Mouse (Mus musculus): Measurements from ENCODE around the gene Gm17334. TPM values are rescaled to one million over a fixed set of nuclear protein-coding genes. Genes with fewer than 3 reads are reported as not detected.
A peak's percentile ranks its signal among the peaks of the same experiment; 100 is the strongest.

The Gm17334 gene
- polyA plus RNA-seq, 1 experiment from 2014 or later, result not detected

GRCm38 (mm10) chr11:53779808-53780207, 6.8 kb upstream of the Gm17334 start:
- H3K27me3 ChIP-seq (ENCODE audit: control insufficient read depth, insufficient read depth, low read depth, low read length), result no peaks in the 10 kb centered on the region
- ATAC-seq, result no peak
- H3K4me1 ChIP-seq (ENCODE audit: control insufficient read depth, insufficient read depth, low read length), result no peaks in the 10 kb centered on the region
- no peak overlapping the region for H3K4me3 ChIP-seq (ENCODE audit: low read depth, low read length)
- no peaks in the 10 kb centered on the region for H3K9me3 ChIP-seq (replicated peaks; ENCODE audit: control insufficient read depth, low read length, poor library complexity, severe bottlenecking)
- WGBS, result 95% methylated on average over 2 of the region's 2 CpGs
- no peak overlapping the region for H3K4me2 ChIP-seq (ENCODE audit: low read length)
- no peaks in the 10 kb centered on the region for H3K36me3 ChIP-seq (ENCODE audit: control insufficient read depth, insufficient read depth, low read length)
- no peak overlapping the region for H3K27ac ChIP-seq (ENCODE audit: low read length)
- no peak overlapping the region for H3K9ac ChIP-seq (ENCODE audit: low read depth, low read length)

- Histone ChIP-seq H3K9ac (ENCODE audit: low read depth, low read length) (no peak overlapping the region), H3K4me3 (ENCODE audit: low read depth, low read length) (no peak overlapping the region), H3K36me3 (ENCODE audit: control insufficient read depth, insufficient read depth, low read length) (no peaks in the 10 kb centered on the region), H3K27ac (ENCODE audit: low read length) (no peak overlapping the region), H3K9me3 (replicated peaks; ENCODE audit: control insufficient read depth, low read length, poor library complexity, severe bottlenecking) (no peaks in the 10 kb centered on the region), H3K4me1 (ENCODE audit: control insufficient read depth, insufficient read depth, low read length) (no peaks in the 10 kb centered on the region), H3K27me3 (ENCODE audit: control insufficient read depth, insufficient read depth, low read depth, low read length) (no peaks in the 10 kb centered on the region), H3K4me2 (ENCODE audit: low read length) (no peak overlapping the region)
- no peak for ATAC-seq
- WGBS, result 86% methylated on average over 5 of the region's 5 CpGs
These were observed 5.5 kb upstream of the Gm17334 start for GRCm38 (mm10) chr11:53778455-53778854.

DNA sequence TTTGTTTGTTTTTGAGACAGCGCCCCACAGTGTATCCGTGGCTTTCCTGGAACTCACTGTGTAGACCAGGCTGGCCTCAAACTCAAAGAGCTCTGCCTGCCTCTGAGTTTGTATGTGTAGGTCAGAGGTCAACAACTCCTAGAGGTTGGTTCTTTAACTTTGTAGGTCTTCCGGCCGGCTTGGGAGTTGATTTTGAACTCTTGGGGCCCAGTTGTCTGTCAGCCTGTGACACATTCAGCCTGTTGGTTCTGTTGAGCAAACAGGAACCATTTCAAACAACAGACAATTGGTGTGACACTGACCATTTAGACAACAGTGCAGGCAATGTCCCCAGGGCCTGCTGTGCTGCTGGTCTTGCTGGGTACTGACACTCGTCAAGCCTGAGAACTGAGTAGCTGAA, 4.7 kb upstream of the Gm17334 start:
- Histone ChIP-seq H3K9me3 (replicated peaks; ENCODE audit: control insufficient read depth, low read length, poor library complexity, severe bottlenecking) (no peaks in the 10 kb centered on the region), H3K4me2 (ENCODE audit: low read length) (no peak overlapping the region), H3K9ac (ENCODE audit: low read depth, low read length) (no peak overlapping the region), H3K27ac (ENCODE audit: low read length) (no peak overlapping the region), H3K36me3 (ENCODE audit: control insufficient read depth, insufficient read depth, low read length) (no peaks in the 10 kb centered on the region), H3K27me3 (ENCODE audit: control insufficient read depth, insufficient read depth, low read depth, low read length) (no peaks in the 10 kb centered on the region), H3K4me1 (ENCODE audit: control insufficient read depth, insufficient read depth, low read length) (no peaks in the 10 kb centered on the region), H3K4me3 (ENCODE audit: low read depth, low read length) (no peak overlapping the region)
- no peak for ATAC-seq
- 76% methylated on average over 5 of the region's 5 CpGs for WGBS

DNA sequence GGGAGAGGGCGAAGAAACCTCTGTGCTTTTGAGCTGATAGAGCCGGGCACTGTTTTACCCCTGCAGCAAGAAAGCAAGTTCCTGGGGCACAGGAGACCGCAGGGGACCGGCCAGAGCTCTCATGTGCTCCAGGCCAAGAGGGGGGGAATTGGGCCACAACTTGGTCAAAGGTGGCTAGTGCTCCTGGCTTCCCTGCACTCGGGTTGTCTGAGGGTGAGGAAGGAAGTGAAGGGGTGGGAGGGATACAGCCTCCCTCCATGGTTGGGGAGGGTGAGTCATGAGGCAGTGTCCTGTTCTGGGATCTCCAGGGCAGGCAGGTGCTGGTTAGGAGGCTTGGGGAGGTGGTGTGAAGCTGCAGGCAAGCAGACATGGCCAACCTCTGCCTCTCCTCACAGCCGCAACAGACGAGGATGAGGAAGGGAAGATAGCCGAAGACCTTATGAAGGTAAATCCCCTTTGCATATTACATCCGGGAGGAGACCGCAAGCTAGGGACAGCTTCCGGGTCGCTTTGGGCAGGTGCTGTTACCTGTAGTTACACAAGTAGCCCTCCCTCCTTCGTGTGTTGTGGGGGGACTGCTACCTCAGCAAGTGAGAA, 1.8 kb upstream of the Gm17334 start:
- Histone ChIP-seq H3K9ac (ENCODE audit: low read depth, low read length) (no peak overlapping the region), H3K36me3 (ENCODE audit: control insufficient read depth, insufficient read depth, low read length) (no peaks in the 10 kb centered on the region), H3K4me2 (ENCODE audit: low read length) (no peak overlapping the region), H3K4me3 (ENCODE audit: low read depth, low read length) (no peak overlapping the region), H3K27ac (ENCODE audit: low read length) (no peak overlapping the region), H3K9me3 (replicated peaks; ENCODE audit: control insufficient read depth, low read length, poor library complexity, severe bottlenecking) (no peaks in the 10 kb centered on the region), H3K4me1 (ENCODE audit: control insufficient read depth, insufficient read depth, low read length) (peaks cover 4% of the 10 kb centered on the region), H3K27me3 (ENCODE audit: control insufficient read depth, insufficient read depth, low read depth, low read length) (peaks cover 6% of the 10 kb centered on the region; the same call in 1 of the 2 replicates)
- 91% methylated on average over 13 of the region's 13 CpGs for WGBS
- no peak for ATAC-seq

- Histone ChIP-seq H3K4me1 (ENCODE audit: control insufficient read depth, insufficient read depth, low read length) (peaks cover 8% of the 10 kb centered on the region), H3K9me3 (replicated peaks; ENCODE audit: control insufficient read depth, low read length, poor library complexity, severe bottlenecking) (no peaks in the 10 kb centered on the region), H3K4me3 (ENCODE audit: low read depth, low read length) (no peak overlapping the region), H3K27me3 (ENCODE audit: control insufficient read depth, insufficient read depth, low read depth, low read length) (peaks cover 8% of the 10 kb centered on the region), H3K36me3 (ENCODE audit: control insufficient read depth, insufficient read depth, low read length) (no peaks in the 10 kb centered on the region), H3K9ac (ENCODE audit: low read depth, low read length) (no peak overlapping the region), H3K4me2 (ENCODE audit: low read length) (no peak overlapping the region), H3K27ac (ENCODE audit: low read length) (no peak overlapping the region)
- ATAC-seq, result no peak
- WGBS, result 94% methylated on average over 16 of the region's 16 CpGs
These were observed 814 bp upstream of the Gm17334 start for GRCm38 (mm10) chr11:53773641-53774360.

DNA sequence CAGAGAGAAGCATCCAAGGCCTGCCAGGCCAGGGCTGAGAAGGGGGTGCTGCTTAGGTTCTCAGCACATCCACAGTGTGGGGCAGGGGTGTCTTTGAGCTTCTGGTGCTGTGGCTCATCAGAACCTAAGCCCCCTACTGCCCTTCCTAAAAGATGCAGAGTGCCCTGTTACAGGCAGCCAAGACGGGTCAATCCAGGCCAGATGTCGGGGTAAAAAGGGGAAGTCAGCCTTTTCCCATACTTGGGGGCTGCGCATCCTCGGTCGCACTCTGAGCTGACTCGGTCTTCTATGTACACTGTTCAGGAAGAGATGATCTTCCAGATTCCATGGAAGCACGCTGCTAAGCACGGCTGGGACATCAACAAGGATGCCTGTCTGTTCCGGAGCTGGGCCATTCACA, 451 bp downstream of the Gm17334 start:
- Histone ChIP-seq H3K4me3 (ENCODE audit: low read depth, low read length) (no peak overlapping the region), H3K27ac (ENCODE audit: low read length) (no peak overlapping the region), H3K4me1 (ENCODE audit: control insufficient read depth, insufficient read depth, low read length) (peaks cover 8% of the 10 kb centered on the region), H3K4me2 (ENCODE audit: low read length) (no peak overlapping the region), H3K27me3 (ENCODE audit: control insufficient read depth, insufficient read depth, low read depth, low read length) (peaks cover 11% of the 10 kb centered on the region), H3K36me3 (ENCODE audit: control insufficient read depth, insufficient read depth, low read length) (no peaks in the 10 kb centered on the region), H3K9me3 (replicated peaks; ENCODE audit: control insufficient read depth, low read length, poor library complexity, severe bottlenecking) (no peaks in the 10 kb centered on the region), H3K9ac (ENCODE audit: low read depth, low read length) (no peak overlapping the region)
- no peak for ATAC-seq
- WGBS, result 84% methylated on average over 9 of the region's 9 CpGs

GRCm38 (mm10) chr11:53771001-53771744, 1.8 kb downstream of the Gm17334 start:
- ATAC-seq, result no peak
- H3K4me1 ChIP-seq (ENCODE audit: control insufficient read depth, insufficient read depth, low read length), result peaks cover 8% of the 10 kb centered on the region
- no peak overlapping the region for H3K27ac ChIP-seq (ENCODE audit: low read length)
- no peaks in the 10 kb centered on the region for H3K9me3 ChIP-seq (replicated peaks; ENCODE audit: control insufficient read depth, low read length, poor library complexity, severe bottlenecking)
- H3K27me3 ChIP-seq (ENCODE audit: control insufficient read depth, insufficient read depth, low read depth, low read length), result peaks cover 11% of the 10 kb centered on the region
- H3K9ac ChIP-seq (ENCODE audit: low read depth, low read length), result no peak overlapping the region
- H3K36me3 ChIP-seq (ENCODE audit: control insufficient read depth, insufficient read depth, low read length), result no peaks in the 10 kb centered on the region
- no peak overlapping the region for H3K4me3 ChIP-seq (ENCODE audit: low read depth, low read length)
- 86% methylated on average over 11 of the region's 11 CpGs for WGBS
- no peak overlapping the region for H3K4me2 ChIP-seq (ENCODE audit: low read length)

- no peaks in the 10 kb centered on the region for H3K36me3 ChIP-seq (ENCODE audit: control insufficient read depth, insufficient read depth, low read length)
- H3K27ac ChIP-seq (ENCODE audit: low read length), result 0 out of 2 replicates have a peak overlapping the region, but pooled peaks have one; percentile 13
- H3K4me2 ChIP-seq (ENCODE audit: low read length), result peak overlapping the region; percentile 95
- peaks cover 11% of the 10 kb centered on the region for H3K27me3 ChIP-seq (ENCODE audit: control insufficient read depth, insufficient read depth, low read depth, low read length)
- peaks cover 8% of the 10 kb centered on the region for H3K4me1 ChIP-seq (ENCODE audit: control insufficient read depth, insufficient read depth, low read length)
- H3K4me3 ChIP-seq (ENCODE audit: low read depth, low read length), result peak overlapping the region; percentile 62
- ATAC-seq, result peak; percentile 87
- H3K9me3 ChIP-seq (replicated peaks; ENCODE audit: control insufficient read depth, low read length, poor library complexity, severe bottlenecking), result no peaks in the 10 kb centered on the region
- peak overlapping the region; percentile 70 for H3K9ac ChIP-seq (ENCODE audit: low read depth, low read length)
- WGBS, result under 1% methylated on average over 75 of the region's 75 CpGs
These were observed 2.7 kb downstream of the Gm17334 start for GRCm38 (mm10) chr11:53770125-53770791.
